Mouse (Mus musculus) lung, embryonic 16.5 days (tissue): Measurements from ENCODE around the gene Oas1d. TPM values are rescaled to one million over a fixed set of nuclear protein-coding genes. Genes with fewer than 3 reads are reported as not detected.

Source experiments
- ATAC-seq: fragments of 200-750 bp; cut with Nextera tagmentation; 2 replicates; pipeline ENCODE4 v1.8.0; 2017; ENCODE audit warnings: low read depth, mild to moderate bottlenecking, moderate library complexity
- H3K27ac ChIP-seq: fragments of 300-500 bp; sonication (generic); 2 replicates; pipeline ENCODE4 v1.5.1; 2014; ENCODE audit warnings: mild to moderate bottlenecking, control low read depth, low read length
- H3K27me3 ChIP-seq: fragments of 300-500 bp; sonication (generic); 2 replicates; pipeline ENCODE4 v1.6.1; 2014; ENCODE audit warnings: low read depth, low read length, mixed read lengths; ENCODE audit not compliant: control insufficient read depth, insufficient read depth
- H3K36me3 ChIP-seq: fragments of 300-500 bp; sonication (generic); 2 replicates; pipeline ENCODE4 v1.6.1; 2014; ENCODE audit warnings: low read length; ENCODE audit not compliant: control insufficient read depth, insufficient read depth
- H3K4me1 ChIP-seq: fragments of 300-500 bp; sonication (generic); replicated peaks from 2 replicates; pipeline ENCODE4 v1.6.1; 2014; ENCODE audit warnings: low read length, mixed read lengths; ENCODE audit not compliant: control insufficient read depth, insufficient read depth
- H3K4me2 ChIP-seq: fragments of 300-500 bp; sonication (generic); 2 replicates; pipeline ENCODE4 v1.6.1; 2014; ENCODE audit warnings: low read depth, low read length, control low read depth
- H3K4me3 ChIP-seq: fragments of 300-500 bp; sonication (generic); 2 replicates; pipeline ENCODE4 v1.5.1; 2014; ENCODE audit warnings: mild to moderate bottlenecking, low read length, control low read depth
- H3K9ac ChIP-seq: fragments of 300-500 bp; sonication (generic); 2 replicates; pipeline ENCODE4 v1.6.1; 2014; ENCODE audit warnings: low read length, control low read depth
- H3K9me3 ChIP-seq: fragments of 300-500 bp; sonication (generic); 2 replicates; pipeline ENCODE4 v1.6.1; 2016; ENCODE audit warnings: low read length; ENCODE audit not compliant: control insufficient read depth
- WGBS: fragments of 180-500 bp; shearing (Covaris S2); extraction: QIAGEN DNeasy Blood & Tissue Kit; methylation state at CpG from one replicate; pipeline ENCODE4 v1.1.7; 2014; 5-methylcytosine and 5-hydroxymethylcytosine counted together
- polyA plus RNA-seq: library from polyadenylated mRNA; unstranded; fragments of >200 nt; fragmentation: Nextera tagmentation; extraction: Ambion mirVana; gene quantifications from 2 replicates; pipeline ENCODE4 v1.2.1, GENCODE M21; 2015

The Oas1d gene
- polyA plus RNA-seq, 1 experiment from 2014 or later: not detected

DNA sequence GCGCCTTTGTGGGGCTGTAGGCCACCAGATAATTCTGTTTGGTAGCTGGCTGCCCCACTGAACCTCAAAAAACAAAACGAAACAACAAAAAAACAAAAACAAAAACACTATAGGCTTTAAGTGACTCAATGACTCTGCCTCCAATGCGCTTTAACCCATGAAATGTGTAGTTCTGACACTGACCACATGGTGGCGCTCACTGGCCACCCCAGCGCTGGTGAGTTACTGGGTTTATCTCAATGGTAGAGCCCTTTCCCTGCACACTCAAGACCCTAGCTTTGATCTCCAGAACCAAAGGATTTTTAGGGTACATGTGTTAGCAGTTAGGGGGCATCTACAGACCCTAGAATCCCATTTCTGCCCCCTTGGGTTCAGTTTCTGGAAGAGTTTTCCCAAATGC, 39.6 kb downstream of the Oas1d start:
- H3K9me3 ChIP-seq: no peaks in the 10 kb centered on the region
- WGBS: 23% methylated on average over 5 of the region's 5 CpGs
- H3K36me3 ChIP-seq: no peaks in the 10 kb centered on the region
- H3K4me2 ChIP-seq: no peak overlapping the region
- H3K4me1 ChIP-seq: no peaks in the 10 kb centered on the region
- H3K27me3 ChIP-seq: no peaks in the 10 kb centered on the region
- no peak overlapping the region for H3K9ac ChIP-seq
- no peak for ATAC-seq
- H3K27ac ChIP-seq: no peak overlapping the region
- no peak overlapping the region for H3K4me3 ChIP-seq

DNA sequence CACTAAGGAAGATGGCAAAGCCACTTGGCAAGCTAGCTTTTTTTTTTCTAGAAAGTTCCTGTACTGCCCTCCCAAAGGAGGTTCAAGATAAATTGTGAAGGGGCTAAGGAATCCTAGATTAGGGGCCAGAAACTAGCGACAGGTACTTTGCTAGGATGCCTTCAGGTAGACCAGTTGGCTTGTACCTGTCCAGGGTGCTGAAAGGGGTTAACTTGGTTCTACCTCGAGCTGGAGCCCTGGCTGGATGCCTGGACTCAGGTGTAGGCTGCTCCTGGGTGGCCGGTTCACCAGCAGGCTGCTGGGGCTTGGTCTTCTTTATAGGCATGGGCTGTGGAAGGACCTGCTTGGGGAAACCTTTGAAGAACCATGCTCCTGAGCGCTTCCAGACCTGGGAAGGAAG, 46.7 kb downstream of the Oas1d start:
- no peak overlapping the region for H3K4me3 ChIP-seq
- no peak overlapping the region for H3K9ac ChIP-seq
- no peaks in the 10 kb centered on the region for H3K27me3 ChIP-seq
- no peaks in the 10 kb centered on the region for H3K9me3 ChIP-seq
- H3K4me1 ChIP-seq: no peaks in the 10 kb centered on the region
- H3K27ac ChIP-seq: no peak overlapping the region
- H3K36me3 ChIP-seq: no peaks in the 10 kb centered on the region
- H3K4me2 ChIP-seq: no peak overlapping the region
- no peak for ATAC-seq
- WGBS: 44% methylated on average over 4 of the region's 4 CpGs

GRCm38 (mm10) chr5:120966156-120966555, 51.8 kb downstream of the Oas1d start:
- no peak for ATAC-seq
- Histone ChIP-seq H3K9me3 (no peaks in the 10 kb centered on the region), H3K4me2 (no peak overlapping the region), H3K36me3 (no peaks in the 10 kb centered on the region), H3K4me3 (no peak overlapping the region), H3K4me1 (no peaks in the 10 kb centered on the region), H3K27ac (no peak overlapping the region), H3K9ac (no peak overlapping the region), H3K27me3 (no peaks in the 10 kb centered on the region)
- 80% methylated on average over 4 of the region's 4 CpGs for WGBS

GRCm38 (mm10) chr5:120966894-120967293, 52.6 kb downstream of the Oas1d start:
- Histone ChIP-seq H3K4me2 (no peak overlapping the region), H3K9me3 (no peaks in the 10 kb centered on the region), H3K27me3 (no peaks in the 10 kb centered on the region), H3K9ac (no peak overlapping the region), H3K4me3 (no peak overlapping the region), H3K4me1 (no peaks in the 10 kb centered on the region), H3K36me3 (no peaks in the 10 kb centered on the region), H3K27ac (no peak overlapping the region)
- WGBS: 83% methylated on average over 8 of the region's 8 CpGs
- no peak for ATAC-seq

DNA sequence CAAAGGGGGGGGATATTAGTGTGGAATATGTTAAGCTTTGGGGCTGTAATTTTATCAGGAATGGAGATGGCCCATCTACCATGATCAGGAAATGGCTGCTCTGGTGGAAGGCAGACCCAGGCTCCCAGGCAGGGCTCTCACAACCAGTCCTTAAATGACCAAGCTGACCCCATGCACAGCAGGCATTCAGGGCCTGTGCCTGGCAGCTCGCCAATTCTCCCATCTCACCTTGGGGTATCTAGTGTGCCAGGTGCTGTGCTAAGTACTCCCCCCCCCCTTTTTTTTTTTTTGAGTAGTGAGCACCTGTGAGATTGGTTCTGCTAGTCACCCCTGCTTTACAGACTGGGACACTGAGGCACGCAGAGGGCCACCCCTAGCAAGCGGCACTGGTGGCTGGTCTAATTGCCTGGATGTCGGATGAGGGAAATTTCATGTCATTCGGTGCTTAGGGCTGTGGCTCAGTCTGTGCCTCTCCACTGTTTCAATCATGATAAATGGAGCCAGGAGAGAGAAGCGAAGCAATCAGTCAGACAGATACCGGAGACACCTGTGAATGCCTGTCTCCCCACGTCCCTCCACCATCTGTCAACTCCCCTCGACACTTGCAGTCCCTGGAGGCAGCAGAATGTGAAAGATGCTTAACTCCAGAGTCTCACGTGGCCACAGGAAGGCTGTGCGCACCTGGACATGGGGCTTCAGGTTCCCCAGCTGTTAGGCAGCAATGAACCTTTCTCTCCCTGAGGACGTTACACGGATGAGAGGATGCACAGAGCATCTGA, 53.2 kb downstream of the Oas1d start:
- no peaks in the 10 kb centered on the region for H3K27me3 ChIP-seq
- 65% methylated on average over 13 of the region's 13 CpGs for WGBS
- H3K4me3 ChIP-seq: no peak overlapping the region
- H3K9ac ChIP-seq: no peak overlapping the region
- H3K9me3 ChIP-seq: no peaks in the 10 kb centered on the region
- no peaks in the 10 kb centered on the region for H3K4me1 ChIP-seq
- H3K4me2 ChIP-seq: no peak overlapping the region
- H3K36me3 ChIP-seq: no peaks in the 10 kb centered on the region
- ATAC-seq: no peak
- H3K27ac ChIP-seq: no peak overlapping the region

DNA sequence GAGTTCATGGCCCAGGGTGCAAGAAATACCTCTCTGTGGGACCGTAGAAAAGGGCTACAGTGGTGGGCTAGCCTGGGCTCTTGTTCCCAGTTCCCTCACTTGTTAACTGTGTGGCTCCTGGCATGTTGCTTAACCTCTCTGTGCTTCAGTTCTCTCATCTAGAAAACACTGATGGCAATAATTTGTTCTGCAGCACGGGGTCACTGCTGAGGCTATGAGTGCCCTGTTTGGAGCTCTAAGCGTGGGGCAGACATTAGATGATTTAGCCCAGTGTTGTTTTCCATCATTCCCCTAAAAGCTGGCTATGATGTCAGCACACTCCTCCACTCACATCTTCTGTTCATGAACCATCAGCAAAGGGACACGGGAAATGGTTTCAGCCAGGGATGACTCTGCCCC, 53.8 kb downstream of the Oas1d start:
- Histone ChIP-seq H3K9me3 (no peaks in the 10 kb centered on the region), H3K27me3 (no peaks in the 10 kb centered on the region), H3K9ac (no peak overlapping the region), H3K4me2 (no peak overlapping the region), H3K4me3 (no peak overlapping the region), H3K27ac (no peak overlapping the region), H3K4me1 (no peaks in the 10 kb centered on the region), H3K36me3 (no peaks in the 10 kb centered on the region)
- no peak for ATAC-seq
- WGBS: 58% methylated on average over 4 of the region's 4 CpGs

- no peak overlapping the region for H3K4me2 ChIP-seq
- WGBS: 84% methylated on average over 8 of the region's 8 CpGs
- no peak for ATAC-seq
- H3K4me3 ChIP-seq: no peak overlapping the region
- H3K27ac ChIP-seq: no peak overlapping the region
- H3K9me3 ChIP-seq: no peaks in the 10 kb centered on the region
- H3K36me3 ChIP-seq: no peaks in the 10 kb centered on the region
- no peak overlapping the region for H3K9ac ChIP-seq
- no peaks in the 10 kb centered on the region for H3K4me1 ChIP-seq
- H3K27me3 ChIP-seq: no peaks in the 10 kb centered on the region
Measured at GRCm38 (mm10) chr5:120968799-120969198, 54.5 kb downstream of the Oas1d start.

DNA sequence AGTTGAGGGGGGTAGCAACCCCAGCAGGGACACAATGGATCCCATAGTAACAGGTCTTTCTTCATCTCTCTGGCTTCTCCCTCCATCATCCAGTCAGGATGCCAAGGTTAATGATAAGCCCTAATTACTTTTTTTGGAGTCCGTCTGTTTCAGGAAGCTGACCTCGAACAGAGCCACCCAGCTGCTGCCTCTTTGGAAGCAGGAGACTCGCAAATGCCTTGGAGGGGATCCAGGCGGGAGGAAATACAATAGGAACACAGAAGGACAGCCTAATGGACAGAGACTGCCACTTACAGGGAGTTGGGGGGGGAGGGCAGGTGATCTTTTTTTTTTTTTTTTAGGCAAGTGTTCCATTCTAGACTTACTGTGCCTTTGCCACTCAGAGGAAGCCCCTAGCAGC, 55.4 kb downstream of the Oas1d start:
- H3K9ac ChIP-seq: no peak overlapping the region
- no peak overlapping the region for H3K4me3 ChIP-seq
- H3K27me3 ChIP-seq: no peaks in the 10 kb centered on the region
- WGBS: 37% methylated on average over 4 of the region's 4 CpGs
- no peaks in the 10 kb centered on the region for H3K36me3 ChIP-seq
- H3K9me3 ChIP-seq: no peaks in the 10 kb centered on the region
- H3K27ac ChIP-seq: no peak overlapping the region
- ATAC-seq: no peak
- no peaks in the 10 kb centered on the region for H3K4me1 ChIP-seq
- H3K4me2 ChIP-seq: no peak overlapping the region
